Mouse (Mus musculus) cerebellum, adult 9-11 months (tissue): ENCODE measurements around the gene Mtmr1.
A peak's percentile ranks its signal among the peaks of the same experiment; 100 is the strongest.
"Not testable (repeated sequence)": the region's sequence is repeated elsewhere in the genome, so short reads cannot be mapped to it uniquely, and the experiment has no call there.

Experiments used
- DNase-seq: peaks from one replicate; pipeline ENCODE4 v3.0.0; 2022

The Mtmr1 gene

GRCm38 (mm10) chrX:71364554-71364991, at the start of gene Mtmr1:
TSS of gene Mtmr1 (plus strand) at chrX:71364760.
- peak; percentile 86 for DNase-seq

GRCm38 (mm10) chrX:71352033-71352432, 12.5 kb upstream of the Mtmr1 start:
- no peak for DNase-seq

GRCm38 (mm10) chrX:71355331-71355730, 9.2 kb upstream of the Mtmr1 start:
- no peak for DNase-seq

- not testable (repeated sequence) for DNase-seq
Measured at GRCm38 (mm10) chrX:71361793-71362192, 2.8 kb upstream of the Mtmr1 start.

GRCm38 (mm10) chrX:71364062-71364461, 498 bp upstream of the Mtmr1 start:
- no peak for DNase-seq

GRCm38 (mm10) chrX:71365011-71365410, 451 bp downstream of the Mtmr1 start:
- DNase-seq, result peak; percentile 69

GRCm38 (mm10) chrX:71365510-71365909, 950 bp downstream of the Mtmr1 start:
- no peak for DNase-seq

- DNase-seq, result no peak
Measured at GRCm38 (mm10) chrX:71366973-71367372, 2.4 kb downstream of the Mtmr1 start.

- DNase-seq, result no peak
Measured at GRCm38 (mm10) chrX:71376781-71377180, 12.2 kb downstream of the Mtmr1 start.

- DNase-seq, result no peak
Measured at GRCm38 (mm10) chrX:71378435-71378834, 13.9 kb downstream of the Mtmr1 start.

- peak; percentile 16 for DNase-seq
Measured at GRCm38 (mm10) chrX:71381571-71381970, 17.0 kb downstream of the Mtmr1 start.

- DNase-seq, result no peak
Measured at GRCm38 (mm10) chrX:71396326-71396725, 31.8 kb downstream of the Mtmr1 start.

- no peak for DNase-seq
Measured at GRCm38 (mm10) chrX:71406290-71406689, 41.7 kb downstream of the Mtmr1 start.

GRCm38 (mm10) chrX:71408386-71408785, 43.8 kb downstream of the Mtmr1 start:
- no peak for DNase-seq

GRCm38 (mm10) chrX:71412776-71413175, 48.2 kb downstream of the Mtmr1 start:
- DNase-seq, result no peak

GRCm38 (mm10) chrX:71413616-71414015, 49.1 kb downstream of the Mtmr1 start:
- no peak for DNase-seq

GRCm38 (mm10) chrX:71424852-71425251, 60.3 kb downstream of the Mtmr1 start:
- DNase-seq, result no peak

- DNase-seq, result peak; percentile 62
Measured at GRCm38 (mm10) chrX:71425746-71426519, 61.4 kb downstream of the Mtmr1 start.

- no peak for DNase-seq
Measured at GRCm38 (mm10) chrX:71427491-71427890, 62.9 kb downstream of the Mtmr1 start.

GRCm38 (mm10) chrX:71430900-71431299, 66.3 kb downstream of the Mtmr1 start:
- no peak for DNase-seq

- DNase-seq, result no peak
Measured at GRCm38 (mm10) chrX:71434448-71434847, 69.9 kb downstream of the Mtmr1 start.

- no peak for DNase-seq
Measured at GRCm38 (mm10) chrX:71434860-71435259, 70.3 kb downstream of the Mtmr1 start.

GRCm38 (mm10) chrX:71435542-71435941, 71.0 kb downstream of the Mtmr1 start:
- no peak for DNase-seq

- no peak for DNase-seq
Measured at GRCm38 (mm10) chrX:71439473-71439872, 74.9 kb downstream of the Mtmr1 start.

- no peak for DNase-seq
Measured at GRCm38 (mm10) chrX:71442916-71443315, 78.4 kb downstream of the Mtmr1 start.
